Mouse (Mus musculus) small intestine, adult 2 months (tissue): ENCODE data around the gene Golga2. TPM values are rescaled to one million over a fixed set of nuclear protein-coding genes. Genes with fewer than 3 reads are reported as not detected.
A peak's percentile ranks its signal among the peaks of the same experiment; 100 is the strongest.
"Not testable (repeated sequence)": the region's sequence is repeated elsewhere in the genome, so short reads cannot be mapped to it uniquely, and the experiment has no call there.

Experiments used
- H3K27ac ChIP-seq: fragments of 200-500 bp; 2 replicates; pipeline ENCODE4 v1.5.1; 2012; ENCODE audit warnings: low read depth, low read length, control low read depth, inconsistent platforms; ENCODE audit not compliant: insufficient read depth
- H3K27me3 ChIP-seq: fragments of 200-500 bp; 2 replicates; pipeline ENCODE4 v1.6.1; 2012; ENCODE audit warnings: mild to moderate bottlenecking, moderate library complexity, low read length, inconsistent platforms; ENCODE audit not compliant: control insufficient read depth, insufficient read depth
- H3K36me3 ChIP-seq: fragments of 200-500 bp; 2 replicates; pipeline ENCODE4 v1.6.1; 2012; ENCODE audit warnings: mild to moderate bottlenecking, low read length, control low read depth, inconsistent platforms; ENCODE audit not compliant: control insufficient read depth, insufficient read depth
- H3K4me1 ChIP-seq: fragments of 200-500 bp; 2 replicates; pipeline ENCODE4 v1.6.1; 2012; ENCODE audit warnings: low read length, inconsistent platforms, mixed read lengths; ENCODE audit not compliant: control insufficient read depth, insufficient read depth, insufficient read length
- H3K4me3 ChIP-seq: fragments of 200-500 bp; 2 replicates; pipeline ENCODE4 v1.5.1; 2012; ENCODE audit warnings: low read depth, mild to moderate bottlenecking, control low read depth, inconsistent platforms, low read length, moderate library complexity
- CTCF ChIP-seq: fragments of 200-500 bp; IDR thresholded peaks from 2 replicates; pipeline ENCODE4 v1.5.1; 2012; ENCODE audit warnings: low read depth, mild to moderate bottlenecking, control low read depth, inconsistent platforms, low read length, moderate library complexity, mixed read lengths; ENCODE audit not compliant: insufficient replicate concordance, insufficient read length; ENCODE audit errors: extremely low read depth
- POLR2A ChIP-seq: fragments of 200-500 bp; IDR thresholded peaks from 2 replicates; pipeline ENCODE4 v1.6.1; 2012; ENCODE audit warnings: low read depth, mild to moderate bottlenecking, control low read depth, inconsistent platforms, low read length, moderate library complexity
- WGBS: fragments of 180-500 bp; shearing (Covaris S2); methylation state at CpG from one replicate; pipeline ENCODE4 v1.1.7; 2018; 5-methylcytosine and 5-hydroxymethylcytosine counted together
- polyA plus RNA-seq: library from polyadenylated mRNA; depleted of rRNA; stranded (reverse); fragments of >200 nt; gene quantifications from 2 replicates; pipeline ENCODE4 v1.2.3, GENCODE M21; 2012

Gene Golga2
- polyA plus RNA-seq, 1 experiment: 37.4 TPM

DNA sequence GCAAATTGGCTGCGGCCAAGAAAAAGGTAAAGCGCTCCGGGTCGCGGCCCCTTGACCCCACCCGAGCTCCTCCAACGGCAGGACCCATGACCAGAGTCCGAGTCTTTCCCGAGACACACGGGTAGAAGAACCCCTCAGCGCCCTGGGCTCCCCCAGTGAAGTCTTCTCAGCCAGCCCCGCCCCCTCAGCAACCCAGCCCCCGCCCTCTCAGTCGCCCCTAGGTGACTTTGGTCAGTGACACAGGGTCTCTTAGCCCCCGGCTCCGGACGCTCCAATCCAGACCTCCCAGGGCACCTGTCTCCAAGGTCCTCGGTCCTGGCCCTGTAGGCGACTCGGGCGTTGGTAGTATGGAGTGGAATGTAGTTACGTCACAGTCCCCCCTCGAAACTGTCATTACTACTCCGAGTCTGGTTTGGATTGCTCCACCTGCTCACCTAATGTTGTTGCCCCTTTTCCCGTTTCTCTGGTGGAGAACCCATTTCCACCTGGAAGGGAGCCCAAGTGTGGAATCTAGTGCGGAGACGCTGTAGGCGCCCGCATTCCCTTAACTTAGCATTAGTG lies 1.3 kb downstream of the Golga2 start:
- TF ChIP-seq CTCF (no peak), POLR2A (no peak)
- H3K4me1 ChIP-seq: peaks cover 5% of the 10 kb centered on the region
- no peaks in the 10 kb centered on the region for H3K27me3 ChIP-seq
- H3K27ac ChIP-seq: peak overlapping the region; percentile 14
- peak overlapping the region; percentile 75 for H3K4me3 ChIP-seq
- under 1% methylated on average over 29 of the region's 29 CpGs for WGBS
- H3K36me3 ChIP-seq: peaks cover 15% of the 10 kb centered on the region

DNA sequence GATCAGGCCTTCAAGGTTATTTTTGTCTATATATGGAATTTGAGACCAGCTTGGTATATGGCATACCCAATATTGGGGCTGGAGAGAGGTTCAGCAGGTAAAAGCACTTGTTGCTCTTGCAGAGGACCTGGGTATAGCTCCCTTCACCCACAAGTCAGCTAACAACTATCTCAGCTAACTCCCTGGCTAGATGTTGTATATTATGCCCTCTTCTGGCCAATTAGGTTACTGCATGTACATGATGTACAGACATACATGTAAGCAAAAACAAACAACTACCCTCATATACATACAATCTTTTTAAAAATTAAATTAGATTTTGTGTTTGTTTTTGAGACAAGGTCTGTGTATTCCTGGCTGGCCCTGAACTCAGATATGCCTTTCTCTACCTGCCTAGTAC lies 2.4 kb downstream of the Golga2 start:
- Histone ChIP-seq H3K27me3 (no peaks in the 10 kb centered on the region), H3K4me3 (no peak overlapping the region), H3K4me1 (peaks cover 5% of the 10 kb centered on the region), H3K36me3 (peaks cover 14% of the 10 kb centered on the region), H3K27ac (no peak overlapping the region)
- TF ChIP-seq CTCF: 0 out of 2 replicates have a peak, but pooled peaks have one; percentile 15
- no peak for TF ChIP-seq POLR2A

DNA sequence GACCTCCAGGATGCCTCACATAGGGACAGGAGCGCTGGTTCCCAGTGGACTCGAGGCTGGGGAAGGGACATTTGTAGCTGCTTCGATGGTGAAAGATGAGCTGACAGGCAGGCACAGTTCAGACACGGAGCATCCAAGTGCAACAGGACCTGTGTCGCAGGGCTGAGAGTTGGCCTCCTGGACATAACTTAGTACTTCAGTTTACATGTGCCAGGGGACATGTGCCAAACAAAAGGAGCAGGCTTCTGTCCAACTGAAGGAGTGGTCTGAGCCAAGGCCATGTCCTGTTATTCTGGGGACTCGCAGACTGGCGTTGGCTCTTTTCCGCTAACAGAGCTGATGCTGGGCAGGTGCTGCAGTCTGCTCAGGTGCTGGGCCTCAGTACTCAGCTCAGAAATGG lies 7.2 kb downstream of the Golga2 start:
- no peaks in the 10 kb centered on the region for H3K27me3 ChIP-seq
- 81% methylated on average over 8 of the region's 8 CpGs for WGBS
- H3K36me3 ChIP-seq: peaks cover 40% of the 10 kb centered on the region
- peaks cover under 1% of the 10 kb centered on the region; the same call in 1 of the 2 replicates for H3K4me1 ChIP-seq
- no peak overlapping the region for H3K4me3 ChIP-seq
- no peak for TF ChIP-seq CTCF
- TF ChIP-seq POLR2A: no peak
- no peak overlapping the region for H3K27ac ChIP-seq

DNA sequence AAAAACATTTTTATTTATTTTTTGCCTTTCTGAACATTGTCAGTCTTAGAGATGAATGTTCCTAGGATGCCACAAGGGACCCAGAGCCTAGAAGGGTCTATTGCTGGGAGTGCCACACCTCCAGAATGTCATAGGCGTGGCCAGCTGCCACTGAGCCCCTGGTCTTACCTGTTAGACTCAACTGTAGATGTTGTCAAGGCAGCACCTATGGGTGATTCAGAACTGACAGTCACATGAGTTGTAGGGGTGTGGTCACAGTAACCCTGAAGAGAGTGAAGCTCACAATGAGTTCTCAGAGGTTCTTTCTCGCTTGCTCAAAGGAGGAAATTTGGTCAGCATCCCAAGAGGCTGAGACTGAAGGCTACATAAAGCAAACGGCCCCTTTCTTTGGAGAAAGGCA lies 8.1 kb downstream of the Golga2 start:
- Histone ChIP-seq H3K4me3 (no peak overlapping the region), H3K27me3 (no peaks in the 10 kb centered on the region), H3K36me3 (peaks cover 48% of the 10 kb centered on the region), H3K27ac (no peak overlapping the region), H3K4me1 (no peaks in the 10 kb centered on the region)
- TF ChIP-seq POLR2A (no peak), CTCF (no peak)
- 86% methylated on average over 3 of the region's 3 CpGs for WGBS

DNA sequence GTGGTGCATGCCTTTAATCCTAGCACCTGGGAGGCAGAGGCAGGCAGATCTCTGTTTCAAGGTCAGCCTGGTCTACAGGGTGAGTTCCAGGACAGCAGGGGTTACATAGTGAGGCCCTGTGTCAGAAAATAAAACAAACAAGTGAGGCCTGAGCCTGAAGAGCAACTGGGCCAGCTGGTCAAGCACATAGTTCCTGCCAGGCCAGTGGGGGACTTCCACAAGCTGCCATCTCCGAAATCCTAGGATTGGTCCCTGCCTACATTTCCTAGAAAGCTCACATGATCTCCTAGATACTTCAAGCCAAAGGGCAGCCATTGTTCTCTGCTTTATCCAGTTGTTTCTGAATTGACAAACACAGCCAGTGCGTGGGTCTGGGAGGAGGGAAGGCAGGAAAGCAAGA lies 8.7 kb downstream of the Golga2 start:
- 86% methylated on average over 2 of the region's 2 CpGs for WGBS
- not testable (repeated sequence) for H3K4me3 ChIP-seq, H3K27ac ChIP-seq, H3K27me3 ChIP-seq, H3K4me1 ChIP-seq
- H3K36me3 ChIP-seq: peaks cover 51% of the 10 kb centered on the region

DNA sequence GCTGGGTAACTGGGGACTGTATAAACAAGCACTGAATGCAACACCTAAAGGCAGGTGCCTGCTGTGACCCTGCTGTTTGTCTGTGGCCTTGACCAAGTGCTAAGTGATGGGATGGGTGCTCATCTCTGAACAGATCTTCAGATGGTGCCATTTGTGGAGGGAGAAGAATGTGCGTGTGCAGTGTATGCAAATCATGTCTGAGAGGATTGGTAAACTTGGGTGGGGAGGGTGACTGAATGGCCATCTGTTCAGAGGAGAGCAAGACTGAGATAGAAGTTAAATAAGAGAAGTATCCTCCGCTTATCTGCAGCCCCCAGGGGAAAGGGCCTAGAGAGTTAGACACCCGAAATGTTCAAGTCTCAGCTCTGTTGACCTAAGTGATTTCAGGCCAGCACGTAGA lies 12.3 kb downstream of the Golga2 start:
- WGBS: 93% methylated on average over 4 of the region's 4 CpGs

DNA sequence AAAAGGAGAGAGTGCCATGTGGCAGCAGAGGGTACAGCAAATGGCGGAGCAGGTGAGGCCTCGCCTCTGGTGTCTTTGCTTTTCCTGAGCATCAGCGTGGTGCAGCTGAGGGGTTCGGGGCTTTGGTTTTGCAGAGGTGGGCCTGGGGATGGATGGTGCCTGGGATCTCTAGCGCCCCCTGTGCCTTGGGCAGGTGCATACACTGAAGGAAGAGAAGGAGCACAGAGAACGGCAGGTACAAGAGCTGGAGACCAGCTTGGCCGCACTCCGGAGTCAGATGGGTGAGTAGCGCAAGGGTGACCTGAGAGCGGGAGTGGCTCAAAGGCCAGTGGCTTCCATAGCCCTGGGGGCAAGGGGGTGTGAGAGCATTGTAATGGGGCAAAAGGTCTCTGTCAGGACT lies 15.8 kb downstream of the Golga2 start:
- no peaks in the 10 kb centered on the region for H3K27me3 ChIP-seq
- H3K27ac ChIP-seq: no peak overlapping the region
- peak; percentile 23; the same call in 1 of the 2 replicates for TF ChIP-seq CTCF
- TF ChIP-seq POLR2A: no peak
- no peaks in the 10 kb centered on the region for H3K4me1 ChIP-seq
- peaks cover 78% of the 10 kb centered on the region for H3K36me3 ChIP-seq
- 91% methylated on average over 10 of the region's 10 CpGs for WGBS
- H3K4me3 ChIP-seq: no peak overlapping the region

More for the DNA sequence above, 12.3 kb downstream of the Golga2 start:
- H3K4me1 ChIP-seq: no peaks in the 10 kb centered on the region
- H3K4me3 ChIP-seq: no peak overlapping the region
- TF ChIP-seq POLR2A: no peak
- no peak for TF ChIP-seq CTCF
- H3K36me3 ChIP-seq: peaks cover 61% of the 10 kb centered on the region
- no peak overlapping the region for H3K27ac ChIP-seq
- H3K27me3 ChIP-seq: no peaks in the 10 kb centered on the region
